Mouse (Mus musculus): ENCODE results near the gene Gpsm3.
A peak's percentile ranks its signal among the peaks of the same experiment; 100 is the strongest.

Gene Gpsm3

GRCm38 (mm10) chr17:34604511-34605237 lies 15.1 kb downstream of the Gpsm3 start:
- DNase-seq, result no peak

GRCm38 (mm10) chr17:34605609-34606008 lies 16.0 kb downstream of the Gpsm3 start:
- DNase-seq, result peak; percentile 99

GRCm38 (mm10) chr17:34606186-34607039 lies 16.8 kb downstream of the Gpsm3 start:
- peak; percentile 43 for DNase-seq

- no peak for DNase-seq
These were observed 18.4 kb downstream of the Gpsm3 start for GRCm38 (mm10) chr17:34607997-34608396.

- no peak for DNase-seq
These were observed 21.4 kb downstream of the Gpsm3 start for GRCm38 (mm10) chr17:34611050-34611449.

GRCm38 (mm10) chr17:34613054-34613645 lies 23.5 kb downstream of the Gpsm3 start:
- DNase-seq, result no peak

- DNase-seq, result no peak
These were observed 24.2 kb downstream of the Gpsm3 start for GRCm38 (mm10) chr17:34613830-34614229.

GRCm38 (mm10) chr17:34615871-34616270 lies 26.3 kb downstream of the Gpsm3 start, which contains the start of gene Egfl8:
Egfl8 (minus strand) TSS chr17:34615971.
- DNase-seq, result no peak

GRCm38 (mm10) chr17:34618999-34619398 lies 29.4 kb downstream of the Gpsm3 start:
- DNase-seq, result peak; percentile 42

GRCm38 (mm10) chr17:34621006-34621405 lies 31.4 kb downstream of the Gpsm3 start:
- DNase-seq, result no peak

GRCm38 (mm10) chr17:34623161-34623560 lies 33.6 kb downstream of the Gpsm3 start:
- peak; percentile 2 for DNase-seq

- DNase-seq, result no peak
These were observed 35.4 kb downstream of the Gpsm3 start for GRCm38 (mm10) chr17:34624981-34625380.

GRCm38 (mm10) chr17:34626062-34626772 lies 36.6 kb downstream of the Gpsm3 start:
- no peak for DNase-seq

- peak; percentile 42 for DNase-seq
These were observed 37.1 kb downstream of the Gpsm3 start for GRCm38 (mm10) chr17:34626773-34627092.

GRCm38 (mm10) chr17:34627093-34627942 lies 37.7 kb downstream of the Gpsm3 start:
- peak; percentile 87 for DNase-seq

- peak; percentile 52 for DNase-seq
These were observed 38.5 kb downstream of the Gpsm3 start, which contains the start of gene Ppt2 for GRCm38 (mm10) chr17:34627943-34628643. Ppt2 (minus strand) TSS chr17:34628510.

GRCm38 (mm10) chr17:34628644-34628967 lies 39.0 kb downstream of the Gpsm3 start:
- peak; percentile 6 for DNase-seq

- peak; percentile 50 for DNase-seq
These were observed 39.7 kb downstream of the Gpsm3 start, which contains the start of gene Prrt1 for GRCm38 (mm10) chr17:34629221-34629751. Prrt1 (plus strand) TSS chr17:34629533.

GRCm38 (mm10) chr17:34629796-34630603 lies 40.4 kb downstream of the Gpsm3 start:
- DNase-seq, result peak; percentile 14

GRCm38 (mm10) chr17:34630761-34631301 lies 41.2 kb downstream of the Gpsm3 start:
- peak; percentile 64 for DNase-seq

All from right cerebral cortex, postnatal 14 days (tissue).